Mouse (Mus musculus) kidney, embryonic 16.5 days (tissue): Measurements from ENCODE around the gene Rab14. TPM values are rescaled to one million over a fixed set of nuclear protein-coding genes. Genes with fewer than 3 reads are reported as not detected.
A peak's percentile ranks its signal among the peaks of the same experiment; 100 is the strongest.

Experiments
- ATAC-seq: fragments of 200-750 bp; cut with Nextera tagmentation; 2 replicates; pipeline ENCODE4 v1.8.0; 2017; ENCODE audit warnings: moderate TSS enrichment; ENCODE audit not compliant: low FRiP score, low TSS enrichment
- H3K27ac ChIP-seq: fragments of 300-500 bp; sonication (generic); 2 replicates; pipeline ENCODE4 v1.5.1; 2014; ENCODE audit warnings: low read length
- H3K27me3 ChIP-seq: fragments of 300-500 bp; sonication (generic); 2 replicates; pipeline ENCODE4 v1.6.1; 2014; ENCODE audit warnings: low read length, control low read depth, mixed read lengths; ENCODE audit not compliant: insufficient read depth
- H3K36me3 ChIP-seq: fragments of 300-500 bp; sonication (generic); 2 replicates; pipeline ENCODE4 v1.6.1; 2014; ENCODE audit warnings: low read length, control low read depth, mixed read lengths; ENCODE audit not compliant: insufficient read depth
- H3K4me1 ChIP-seq: fragments of 300-500 bp; sonication (generic); 2 replicates; pipeline ENCODE4 v1.6.1; 2014; ENCODE audit warnings: low read length, control low read depth, mixed read lengths; ENCODE audit not compliant: insufficient read depth
- H3K4me2 ChIP-seq: fragments of 300-500 bp; sonication (generic); replicated peaks from 2 replicates; pipeline ENCODE4 v1.6.1; 2014; ENCODE audit warnings: low read depth, low read length
- H3K4me3 ChIP-seq: fragments of 300-500 bp; sonication (generic); 2 replicates; pipeline ENCODE4 v1.5.1; 2014; ENCODE audit warnings: mild to moderate bottlenecking, low read length
- H3K9ac ChIP-seq: fragments of 300-500 bp; sonication (generic); replicated peaks from 2 replicates; pipeline ENCODE4 v1.6.1; 2014; ENCODE audit warnings: low read length
- H3K9me3 ChIP-seq: fragments of 300-500 bp; sonication (generic); 2 replicates; pipeline ENCODE4 v1.6.1; 2016; ENCODE audit warnings: low read length, control low read depth
- WGBS: fragments of 180-500 bp; shearing (Covaris S2); extraction: QIAGEN DNeasy Blood & Tissue Kit; methylation state at CpG from one replicate; pipeline ENCODE4 v1.1.7; 2014; 5-methylcytosine and 5-hydroxymethylcytosine counted together
- polyA plus RNA-seq: library from polyadenylated mRNA; unstranded; fragments of >200 nt; fragmentation: Nextera tagmentation; extraction: Ambion mirVana; gene quantifications from 2 replicates; pipeline ENCODE4 v1.2.1, GENCODE M21; 2015

The Rab14 gene
- polyA plus RNA-seq, 1 experiment from 2014 or later = 309 TPM

- H3K4me3 ChIP-seq = no peak overlapping the region
- H3K27ac ChIP-seq = no peak overlapping the region
- H3K27me3 ChIP-seq = no peaks in the 10 kb centered on the region
- H3K9ac ChIP-seq = no peak overlapping the region
- H3K4me2 ChIP-seq = no peak overlapping the region
- H3K36me3 ChIP-seq = peaks cover 40% of the 10 kb centered on the region
- WGBS = 81% methylated on average over 1 of the region's 1 CpGs
- no peak for ATAC-seq
- H3K4me1 ChIP-seq = no peaks in the 10 kb centered on the region
- no peaks in the 10 kb centered on the region for H3K9me3 ChIP-seq
Observed at GRCm38 (mm10) chr2:35138576-35138975, 62.3 kb downstream of the Rab14 start.

GRCm38 (mm10) chr2:35133891-35134290 is 67.0 kb downstream of the Rab14 start:
- 87% methylated on average over 5 of the region's 5 CpGs for WGBS
- ATAC-seq = no peak
- H3K9ac ChIP-seq = no peak overlapping the region
- no peak overlapping the region for H3K4me2 ChIP-seq
- H3K4me3 ChIP-seq = no peak overlapping the region
- H3K27me3 ChIP-seq = no peaks in the 10 kb centered on the region
- H3K27ac ChIP-seq = no peak overlapping the region
- H3K9me3 ChIP-seq = no peaks in the 10 kb centered on the region
- peaks cover 29% of the 10 kb centered on the region for H3K36me3 ChIP-seq
- peaks cover 10% of the 10 kb centered on the region for H3K4me1 ChIP-seq

- Histone ChIP-seq H3K9ac (peak overlapping the region; percentile 82), H3K27ac (peak overlapping the region; percentile 94), H3K36me3 (peaks cover 23% of the 10 kb centered on the region), H3K27me3 (no peaks in the 10 kb centered on the region), H3K4me2 (peak overlapping the region; percentile 84), H3K4me1 (peaks cover 10% of the 10 kb centered on the region), H3K9me3 (no peaks in the 10 kb centered on the region), H3K4me3 (peak overlapping the region; percentile 65)
- ATAC-seq = no peak
- WGBS = 2% methylated on average over 5 of the region's 5 CpGs
Observed at GRCm38 (mm10) chr2:35132662-35133055, 68.3 kb downstream of the Rab14 start.

DNA sequence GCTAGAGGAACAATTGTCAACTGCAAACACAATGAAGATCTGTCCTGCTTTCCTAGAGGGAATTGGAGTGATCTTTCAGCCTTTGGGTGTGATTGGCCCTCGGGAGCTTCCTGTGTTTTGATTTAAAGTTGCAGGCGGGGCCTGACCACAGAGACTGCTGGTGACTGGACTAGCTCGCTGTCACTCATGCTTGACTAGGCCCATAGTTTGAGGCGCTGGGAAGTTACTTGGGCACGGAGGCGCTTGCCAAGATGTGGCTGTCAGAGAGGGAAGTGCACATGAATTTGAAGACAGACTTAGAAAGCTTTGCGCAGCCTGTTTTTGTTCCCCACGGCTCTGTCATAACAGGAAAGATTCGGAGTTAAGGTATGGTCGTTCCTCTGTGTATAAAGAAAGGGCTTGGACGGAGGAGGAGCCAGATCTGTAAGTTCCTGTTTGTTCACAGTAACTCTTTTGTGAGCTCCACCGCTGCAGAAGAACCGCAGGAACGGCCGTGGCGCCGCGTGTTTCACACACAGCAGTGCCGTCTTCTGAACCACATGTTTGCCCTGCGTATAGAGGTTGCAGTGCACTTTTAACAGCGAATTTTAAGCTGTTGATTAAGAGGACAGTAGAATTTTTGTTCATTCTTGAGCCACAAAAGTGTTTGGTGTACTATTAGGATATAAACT is 68.8 kb downstream of the Rab14 start:
- no peaks in the 10 kb centered on the region for H3K27me3 ChIP-seq
- H3K4me2 ChIP-seq = peak overlapping the region; percentile 84
- no peaks in the 10 kb centered on the region for H3K9me3 ChIP-seq
- peaks cover 20% of the 10 kb centered on the region for H3K36me3 ChIP-seq
- under 1% methylated on average over 21 of the region's 21 CpGs for WGBS
- peak overlapping the region; percentile 65 for H3K4me3 ChIP-seq
- ATAC-seq = peak; percentile 100
- H3K27ac ChIP-seq = peak overlapping the region; percentile 94
- peaks cover 10% of the 10 kb centered on the region for H3K4me1 ChIP-seq
- peak overlapping the region; percentile 82 for H3K9ac ChIP-seq

- H3K4me2 ChIP-seq = peak overlapping the region; percentile 84
- peaks cover 10% of the 10 kb centered on the region for H3K4me1 ChIP-seq
- H3K9me3 ChIP-seq = no peaks in the 10 kb centered on the region
- no peak for ATAC-seq
- H3K27me3 ChIP-seq = no peaks in the 10 kb centered on the region
- H3K27ac ChIP-seq = peak overlapping the region; percentile 94; the same call in 1 of the 2 replicates
- no peak overlapping the region for H3K9ac ChIP-seq
- H3K4me3 ChIP-seq = peak overlapping the region; percentile 65
- H3K36me3 ChIP-seq = peaks cover 16% of the 10 kb centered on the region
Observed at GRCm38 (mm10) chr2:35131491-35131890, 69.4 kb downstream of the Rab14 start.

Other genes starting within 250 kb of the Rab14 start
- gene Traf1, start 239.3 kb downstream of the Rab14 start, polyA plus RNA-seq = 30.3 and 33.2 TPM in 2 replicates
- 0.37 and 0.45 TPM in 2 replicates for gene Hc, start 139.7 kb downstream of the Rab14 start, polyA plus RNA-seq
- gene AI182371, start 99.6 kb downstream of the Rab14 start, polyA plus RNA-seq = 0.46 and 0.50 TPM in 2 replicates
- gene Cntrl, start 91.6 kb downstream of the Rab14 start, polyA plus RNA-seq = 21.2 and 25.2 TPM in 2 replicates
- 149 and 165 TPM in 2 replicates for gene Gsn, start 55.3 kb upstream of the Rab14 start, polyA plus RNA-seq
- 36.9 and 40.4 TPM in 2 replicates for gene Stom, start 135.9 kb upstream of the Rab14 start, polyA plus RNA-seq
- not detected in 2 replicates for gene 4930568D16Rik, start 166.6 kb upstream of the Rab14 start, polyA plus RNA-seq
- gene 4930402F06Rik, start 196.1 kb upstream of the Rab14 start, polyA plus RNA-seq = not detected in 2 replicates